Mouse (Mus musculus): ENCODE measurements around the gene Ccdc181.

DNA sequence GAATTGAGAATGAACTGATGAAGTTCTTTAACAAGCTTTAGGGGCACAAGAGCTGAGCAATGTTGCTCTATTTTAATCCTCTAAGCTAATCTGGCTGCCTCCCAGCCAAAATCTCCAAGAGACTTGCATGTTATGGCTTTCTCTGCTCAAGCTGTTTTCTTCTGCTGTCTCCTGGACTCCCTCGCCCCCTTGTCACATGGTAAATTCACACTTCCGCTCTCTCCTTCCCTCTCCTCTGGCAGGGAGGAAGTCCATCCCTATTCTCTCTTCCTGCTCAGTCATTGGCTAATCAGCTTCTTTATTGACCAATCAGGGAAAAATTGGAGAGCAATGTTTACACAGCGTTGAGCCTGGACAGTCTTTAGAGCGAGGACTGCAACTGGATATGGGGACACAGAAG lies 60.5 kb downstream of the Ccdc181 start:
- TF ChIP-seq CTCF (conservative IDR thresholded peaks at IDR 0.05; ENCODE audit: insufficient read depth, insufficient read length, low read depth, low read length) (no peak), POLR2A (IDR thresholded peaks at IDR 0.05; ENCODE audit: low read depth, low read length) (no peak)

Measured in kidney, adult 2 months (tissue).